9 mouse cellular contexts compared by ENCODE assay signal in the genomic region with DNA sequence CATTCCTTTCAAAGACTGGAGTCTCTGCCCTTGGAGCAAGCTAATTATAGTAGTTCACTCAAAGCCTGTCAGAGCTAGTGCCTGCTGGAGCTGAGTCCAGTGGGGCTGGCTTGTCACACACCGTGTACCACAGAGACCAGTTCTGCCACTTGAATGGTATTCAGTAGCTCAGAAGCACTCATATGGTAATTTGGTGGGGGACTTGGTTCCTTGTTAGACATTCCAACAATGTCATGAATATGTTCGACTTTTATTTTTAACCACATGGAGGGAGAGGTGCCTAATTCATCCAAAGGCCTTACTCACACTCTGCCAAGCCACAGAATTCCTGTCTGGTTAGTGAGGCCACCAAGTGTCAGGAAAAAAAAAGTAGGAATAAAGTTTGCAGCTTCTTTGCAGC. TPM values are rescaled to one million over a fixed set of nuclear protein-coding genes. Genes with fewer than 3 reads are reported as not detected.
DNase-seq lines count a peak whose midpoint lies in the region; ATAC-seq lines count a peak whose summit lies in the region.
"Had no signal": no experiment of that assay in that cellular context is flagged by ENCODE, and none has a peak within 500 bp of the region (broad histone marks: within the 10 kb centered on the region; RNA-seq: fewer than 3 reads in every experiment).

No protein-coding gene starts in this region.

- H3K27ac ChIP-seq in kidney, embryonic 15.5 days = peak overlapping the region; percentile 57

- H3K27me3 ChIP-seq in kidney, embryonic 15.5 days = peaks cover 15% of the 10 kb centered on the region

- peak; percentile 44 to 53 for DNase-seq in right cerebral cortex, postnatal 10 days (ENCODE audit: low spot score in 2 of 2)
- no peak for DNase-seq in right cerebral cortex, postnatal 36 days (ENCODE audit: low spot score in 2 of 2)
- peak; percentile 39 for DNase-seq in heart, adult 8-10 months (ENCODE audit: low spot score)
- DNase-seq in left cerebral cortex, postnatal 25 days (ENCODE audit: low spot score in 2 of 2) = no peak
- no peak for DNase-seq in layer of hippocampus, postnatal 25 days (ENCODE audit: extremely low spot score in 1 of 2, low spot score in 1 of 2)
- no peak for DNase-seq in cerebellum, adult 9-11 months

- no peaks in the 10 kb centered on the region for H3K9me3 ChIP-seq in kidney, embryonic 15.5 days (replicated peaks)

- peaks cover 25% of the 10 kb centered on the region for H3K4me1 ChIP-seq in kidney, embryonic 15.5 days

- WGBS in kidney, embryonic 15.5 days = 46% methylated on average over 2 of the region's 2 CpGs

- ATAC-seq in kidney, embryonic 15.5 days (replicated peaks; ENCODE audit: low FRiP score) = peak; percentile 70
- ATAC-seq in frontal cortex, adult (ENCODE audit: low TSS enrichment) = no peak

- no peak overlapping the region for H3K4me3 ChIP-seq in kidney, embryonic 15.5 days (replicated peaks)

- H3K4me2 ChIP-seq in kidney, embryonic 15.5 days = no peak overlapping the region

- no peak overlapping the region for H3K9ac ChIP-seq in kidney, embryonic 15.5 days

- intact Hi-C loops in left cerebral cortex, postnatal 25 days (cut with DNase I) = no loop called here

- no peaks in the 10 kb centered on the region for H3K36me3 ChIP-seq in kidney, embryonic 15.5 days

RNA-seq across cellular contexts. Expression of gene Atp1a4, which starts 15.8 kb away (rescaled TPM):
- total RNA-seq in heart, adult 8-10 months (2022) = not detected
- 0.05 TPM in 1 of 2 replicates, not detected in the other for polyA plus RNA-seq in kidney, embryonic 15.5 days (2015; fragmentation: Nextera tagmentation; extraction: Ambion mirVana)
- total RNA-seq in left cerebral cortex, postnatal 25 days (2021) = not detected
- not detected for total RNA-seq in layer of hippocampus, postnatal 25 days (2021)
- polyA plus RNA-seq: intestine, embryonic 14.5 days had no signal

RNA-seq across cellular contexts. Expression of gene Igsf8, which starts 19.0 kb away (rescaled TPM):
- 10 to 100 TPM in 3 of 4 experiments, 1 to 10 TPM in 1; 9.8 to 12.2 (median 11.5) TPM for total RNA-seq in heart, adult 8-10 months (2022)
- 48.9 and 54.4 TPM in 2 replicates for polyA plus RNA-seq in kidney, embryonic 15.5 days (2015; fragmentation: Nextera tagmentation; extraction: Ambion mirVana)
- 100 to 1,000 TPM; 232 to 242 TPM for total RNA-seq in left cerebral cortex, postnatal 25 days (2021)
- total RNA-seq in layer of hippocampus, postnatal 25 days (2021) = 100 to 1,000 TPM; 253 to 278 TPM

RNA-seq across cellular contexts. Expression of gene Casq1, which starts 22.7 kb away (rescaled TPM):
- 1 to 10 TPM; 2.5 to 6.9 (median 3.7) TPM for total RNA-seq in heart, adult 8-10 months (2022)
- polyA plus RNA-seq in kidney, embryonic 15.5 days (2015; fragmentation: Nextera tagmentation; extraction: Ambion mirVana) = 6.2 and 8.9 TPM in 2 replicates
- total RNA-seq in left cerebral cortex, postnatal 25 days (2021) = under 1 TPM in 1 of 2 experiments, not detected in 1; 0.34 TPM
- total RNA-seq in layer of hippocampus, postnatal 25 days (2021) = under 1 TPM; 0.49 to 0.52 TPM

RNA-seq across cellular contexts. Expression of gene Pea15a, which starts 35.8 kb away (rescaled TPM):
- total RNA-seq in heart, adult 8-10 months (2022) = 10 to 100 TPM; 41.7 to 74.1 (median 60.0) TPM
- 107 and 124 TPM in 2 replicates for polyA plus RNA-seq in kidney, embryonic 15.5 days (2015; fragmentation: Nextera tagmentation; extraction: Ambion mirVana)
- total RNA-seq in left cerebral cortex, postnatal 25 days (2021) = 100 to 1,000 TPM; 411 to 429 TPM
- 100 to 1,000 TPM; 395 to 445 TPM for total RNA-seq in layer of hippocampus, postnatal 25 days (2021)

RNA-seq across cellular contexts. Expression of gene Atp1a2, which starts 55.5 kb away (rescaled TPM):
- 100 to 1,000 TPM; 457 to 541 (median 497) TPM for total RNA-seq in heart, adult 8-10 months (2022)
- 2.2 and 2.9 TPM in 2 replicates for polyA plus RNA-seq in kidney, embryonic 15.5 days (2015; fragmentation: Nextera tagmentation; extraction: Ambion mirVana)
- total RNA-seq in left cerebral cortex, postnatal 25 days (2021) = 100 to 1,000 TPM; 610 to 694 TPM
- 100 to 1,000 TPM; 592 to 599 TPM for total RNA-seq in layer of hippocampus, postnatal 25 days (2021)

Comparison
In these comparisons a context has a peak if more than half of its experiments do, and no peak if none do; other contexts are left out.
1. DNase-seq: peak in right cerebral cortex, postnatal 10 days (2 of 2) and heart, adult 8-10 months (single experiment); none in right cerebral cortex, postnatal 36 days (0 of 2), left cerebral cortex, postnatal 25 days (0 of 2), layer of hippocampus, postnatal 25 days (0 of 2) and cerebellum, adult 9-11 months (single experiment).
2. RNA of gene Igsf8, which starts 19.0 kb away (total RNA-seq): 253 to 278 TPM in layer of hippocampus, postnatal 25 days and 232 to 242 TPM in left cerebral cortex, postnatal 25 days; 9.8 to 12.2 TPM in heart, adult 8-10 months; every median in the first group is over 10 times any median in the second.